Mouse (Mus musculus) C2C12 (cell line): ENCODE measurements around the gene Tmem135. TPM values are rescaled to one million over a fixed set of nuclear protein-coding genes. Genes with fewer than 3 reads are reported as not detected.

ENCODE experiments used
- H3K27me3 ChIP-seq: one replicate; pipeline ENCODE4 v1.6.1; 2011; ENCODE audit not compliant: control insufficient read depth, insufficient read depth, insufficient read length
- H3K36me3 ChIP-seq: one replicate; pipeline ENCODE4 v1.6.1; 2011; ENCODE audit not compliant: control insufficient read depth, insufficient read depth
- H3K4me3 ChIP-seq: one replicate; pipeline ENCODE4 v1.5.1; 2011; ENCODE audit warnings: mild to moderate bottlenecking, control low read depth; ENCODE audit not compliant: poor library complexity, insufficient read depth, severe bottlenecking
- H3K79me2 ChIP-seq: one replicate; pipeline ENCODE4 v1.6.1; 2011; ENCODE audit not compliant: control insufficient read depth, insufficient read depth
- H3K79me3 ChIP-seq: one replicate; pipeline ENCODE4 v1.6.1; 2011; ENCODE audit warnings: low read depth, control low read depth
- H3ac ChIP-seq: one replicate; pipeline ENCODE3; 2011; ENCODE audit warnings: low read depth; ENCODE audit not compliant: control insufficient read depth, insufficient read length
- CEBPB ChIP-seq: IDR thresholded peaks from one replicate; pipeline ENCODE4 v1.6.1; 2011; ENCODE audit warnings: low read depth, mild to moderate bottlenecking, control low read depth, moderate library complexity
- CTCF ChIP-seq: IDR thresholded peaks from one replicate; pipeline ENCODE4 v1.5.1; 2011; ENCODE audit not compliant: control insufficient read depth, insufficient read depth, insufficient read length
- FOSL1 ChIP-seq: IDR thresholded peaks from one replicate; pipeline ENCODE4 v1.8.0; 2011; ENCODE audit warnings: mild to moderate bottlenecking, low read length; ENCODE audit not compliant: poor library complexity, insufficient read depth, severe bottlenecking
- MAX ChIP-seq: IDR thresholded peaks from one replicate; pipeline ENCODE4 v1.6.1; 2011; ENCODE audit warnings: mild to moderate bottlenecking, control low read depth
- MYOD1 ChIP-seq: IDR thresholded peaks from one replicate; pipeline ENCODE4 v1.6.1; 2011; ENCODE audit warnings: low read depth; ENCODE audit not compliant: control insufficient read depth, insufficient read length
- MYOG ChIP-seq: IDR thresholded peaks from one replicate; pipeline ENCODE4 v1.6.1; 2011; ENCODE audit not compliant: control insufficient read depth, insufficient read length; ENCODE audit errors: extremely low read depth
- USF1 ChIP-seq: IDR thresholded peaks from one replicate; pipeline ENCODE4 v1.6.1; 2011; ENCODE audit warnings: low read depth, mild to moderate bottlenecking, control low read depth, moderate library complexity
- polyA plus RNA-seq: library from polyadenylated mRNA; unstranded; fragments of >200 nt; fragmentation: generic; extraction: Trizol; gene quantifications from one replicate; pipeline ENCODE4 v1.2.1, GENCODE M21; 2012; ENCODE audit warnings: missing spikeins

Tmem135 gene
- polyA plus RNA-seq, 1 experiment = 4.5 TPM

- Histone ChIP-seq H3K79me3 (no peaks in the 10 kb centered on the region), H3ac (peak overlapping the region; percentile 36), H3K27me3 (no peaks in the 10 kb centered on the region), H3K4me3 (peak overlapping the region; percentile 11), H3K79me2 (no peaks in the 10 kb centered on the region), H3K36me3 (no peaks in the 10 kb centered on the region)
- no peak for TF ChIP-seq MYOG
- TF ChIP-seq CTCF = no peak
- TF ChIP-seq CEBPB = no peak
- TF ChIP-seq MAX = no peak
- TF ChIP-seq USF1 = no peak
- no peak for TF ChIP-seq MYOD1
- no peak for TF ChIP-seq FOSL1
Observed at GRCm38 (mm10) chr7:89404734-89405440, 865 bp upstream of the Tmem135 start.

GRCm38 (mm10) chr7:89403053-89403972 lies 709 bp downstream of the Tmem135 start:
- no peak for TF ChIP-seq USF1
- Histone ChIP-seq H3K79me2 (no peaks in the 10 kb centered on the region), H3K36me3 (no peaks in the 10 kb centered on the region), H3K27me3 (peaks cover 4% of the 10 kb centered on the region), H3K4me3 (peak overlapping the region; percentile 14), H3K79me3 (no peaks in the 10 kb centered on the region), H3ac (peak overlapping the region; percentile 20)

GRCm38 (mm10) chr7:89401936-89402335 lies 2.1 kb downstream of the Tmem135 start:
- no peak overlapping the region for H3ac ChIP-seq
- H3K79me2 ChIP-seq = no peaks in the 10 kb centered on the region
- TF ChIP-seq MYOG (no peak), MAX (no peak), USF1 (no peak), CEBPB (no peak), MYOD1 (no peak), CTCF (no peak), FOSL1 (no peak)
- H3K4me3 ChIP-seq = no peak overlapping the region
- no peaks in the 10 kb centered on the region for H3K36me3 ChIP-seq
- H3K79me3 ChIP-seq = no peaks in the 10 kb centered on the region
- H3K27me3 ChIP-seq = peaks cover 4% of the 10 kb centered on the region

GRCm38 (mm10) chr7:89401136-89401858 lies 2.7 kb downstream of the Tmem135 start:
- Histone ChIP-seq H3K79me2 (no peaks in the 10 kb centered on the region), H3K27me3 (peaks cover 4% of the 10 kb centered on the region), H3ac (no peak overlapping the region), H3K4me3 (no peak overlapping the region), H3K36me3 (no peaks in the 10 kb centered on the region), H3K79me3 (no peaks in the 10 kb centered on the region)
- no peak for TF ChIP-seq USF1
- no peak for TF ChIP-seq MYOD1
- TF ChIP-seq FOSL1 = no peak
- TF ChIP-seq MAX = no peak
- no peak for TF ChIP-seq CEBPB
- TF ChIP-seq CTCF = no peak
- no peak for TF ChIP-seq MYOG

GRCm38 (mm10) chr7:89400721-89401120 lies 3.3 kb downstream of the Tmem135 start:
- no peak overlapping the region for H3ac ChIP-seq
- H3K79me2 ChIP-seq = no peaks in the 10 kb centered on the region
- H3K27me3 ChIP-seq = peaks cover 4% of the 10 kb centered on the region
- TF ChIP-seq MAX (no peak), MYOD1 (no peak), FOSL1 (no peak), USF1 (no peak), CTCF (no peak), CEBPB (no peak), MYOG (no peak)
- no peaks in the 10 kb centered on the region for H3K79me3 ChIP-seq
- H3K4me3 ChIP-seq = no peak overlapping the region
- H3K36me3 ChIP-seq = no peaks in the 10 kb centered on the region
